ENCODE assay signal across 12 mouse cellular contexts in genomic region chr10:77729241-77729640, GRCm38 (mm10). TPM values are rescaled to one million over a fixed set of nuclear protein-coding genes. Genes with fewer than 3 reads are reported as not detected.
DNase-seq lines count a peak whose midpoint lies in the region; ATAC-seq and TF ChIP-seq lines count a peak whose summit lies in the region.
"Had no signal": no experiment of that assay in that cellular context is flagged by ENCODE, and none has a peak within 500 bp of the region (broad histone marks: within the 10 kb centered on the region; RNA-seq: fewer than 3 reads in every experiment).

No protein-coding gene starts in this region.

- H3K4me2 ChIP-seq in heart, embryonic 11.5 days = no peak overlapping the region
- H3K4me2 ChIP-seq in forebrain, embryonic 11.5 days (ENCODE audit: low read depth, low read length, severe bottlenecking) = no peak overlapping the region
- H3K4me2 ChIP-seq: limb, embryonic 13.5 days; neural tube, embryonic 13.5 days had no signal

- WGBS in heart, adult 2 months = 49% methylated on average over 4 of the region's 4 CpGs
- 42% methylated on average over 4 of the region's 4 CpGs for WGBS in heart, embryonic 11.5 days (ENCODE audit: insufficient replicate concordance)
- 63% methylated on average over 4 of the region's 4 CpGs for WGBS in forebrain, embryonic 11.5 days

- no peak for TF ChIP-seq EP300 in heart, adult 2 months (IDR thresholded peaks at IDR 0.05; ENCODE audit: insufficient read depth, low read depth, low read length)

- no peaks in the 10 kb centered on the region for H3K36me3 ChIP-seq in heart, adult 2 months (ENCODE audit: control insufficient read depth, insufficient read depth, low read length)
- no peaks in the 10 kb centered on the region for H3K36me3 ChIP-seq in heart, embryonic 11.5 days (ENCODE audit: control insufficient read depth, insufficient read depth, low read length)
- H3K36me3 ChIP-seq in testis, adult 2 months (ENCODE audit: control insufficient read depth, insufficient read depth, low read length) = no peaks in the 10 kb centered on the region
- no peaks in the 10 kb centered on the region for H3K36me3 ChIP-seq in forebrain, embryonic 11.5 days (ENCODE audit: control insufficient read depth, insufficient read depth, low read length)
- H3K36me3 ChIP-seq: limb, embryonic 13.5 days; neural tube, embryonic 13.5 days had no signal

- no peaks in the 10 kb centered on the region for H3K9me3 ChIP-seq in heart, embryonic 11.5 days (replicated peaks; ENCODE audit: control insufficient read depth, low read length)
- H3K9me3 ChIP-seq in forebrain, embryonic 11.5 days (ENCODE audit: control insufficient read depth, low read length) = no peaks in the 10 kb centered on the region
- H3K9me3 ChIP-seq: neural tube, embryonic 13.5 days had no signal

- no peaks in the 10 kb centered on the region for H3K79me2 ChIP-seq in heart, adult 2 months (replicated peaks; ENCODE audit: control insufficient read depth, insufficient read depth, low read length)

- TF ChIP-seq POLR2A in heart, adult 2 months (IDR thresholded peaks at IDR 0.05; ENCODE audit: insufficient read depth, low read depth, low read length) = no peak
- no peak for TF ChIP-seq POLR2A in testis, adult 2 months (IDR thresholded peaks at IDR 0.05; ENCODE audit: control insufficient read depth, low read depth, low read length)

- intact Hi-C loops in heart, adult 2 months (cut with DNase I) = loop anchor here (1.0 kb wide), 1 partner anchor 150 kb away; no protein-coding TSS in a partner anchor

- no peaks in the 10 kb centered on the region for H3K27me3 ChIP-seq in heart, adult 2 months (ENCODE audit: control insufficient read depth, insufficient read depth, low read length)
- H3K27me3 ChIP-seq in heart, embryonic 11.5 days (ENCODE audit: control insufficient read depth, insufficient read depth, low read length) = no peaks in the 10 kb centered on the region
- H3K27me3 ChIP-seq in testis, adult 2 months (ENCODE audit: control insufficient read depth, insufficient read depth, low read length) = no peaks in the 10 kb centered on the region
- no peaks in the 10 kb centered on the region for H3K27me3 ChIP-seq in forebrain, embryonic 11.5 days (ENCODE audit: control insufficient read depth, insufficient read depth, low read length)
- H3K27me3 ChIP-seq: limb, embryonic 13.5 days; neural tube, embryonic 13.5 days had no signal

- ATAC-seq in heart, embryonic 11.5 days (replicated peaks; ENCODE audit: insufficient number of reproducible peaks, low FRiP score, low TSS enrichment) = no peak
- ATAC-seq in inflammation-experienced regulatory T-cells, adult 6 months = no peak
- no peak for ATAC-seq in forebrain, embryonic 11.5 days (replicated peaks; ENCODE audit: low FRiP score)

- no peaks in the 10 kb centered on the region for H3K4me1 ChIP-seq in heart, adult 2 months (ENCODE audit: control insufficient read depth, insufficient read depth, low read length)
- H3K4me1 ChIP-seq in heart, embryonic 11.5 days (ENCODE audit: control insufficient read depth, insufficient read depth, low read length) = no peaks in the 10 kb centered on the region
- no peaks in the 10 kb centered on the region for H3K4me1 ChIP-seq in testis, adult 2 months (ENCODE audit: control insufficient read depth, insufficient read depth, low read length)
- no peaks in the 10 kb centered on the region for H3K4me1 ChIP-seq in forebrain, embryonic 11.5 days (replicated peaks; ENCODE audit: control insufficient read depth, insufficient read depth, low read length)
- H3K4me1 ChIP-seq: limb, embryonic 13.5 days; neural tube, embryonic 13.5 days had no signal

- no peak overlapping the region for H3K4me3 ChIP-seq in heart, adult 2 months
- no peak overlapping the region for H3K4me3 ChIP-seq in heart, embryonic 11.5 days (ENCODE audit: low read depth, low read length)
- no peak overlapping the region for H3K4me3 ChIP-seq in testis, adult 2 months (ENCODE audit: control insufficient read depth, low read depth, low read length)
- no peak overlapping the region for H3K4me3 ChIP-seq in forebrain, embryonic 11.5 days (ENCODE audit: low read depth, low read length)
- H3K4me3 ChIP-seq: limb, embryonic 13.5 days; neural tube, embryonic 13.5 days had no signal

- DNase-seq in heart, adult 2 months = no peak
- no peak for DNase-seq in testis, postnatal 14 days (ENCODE audit: low spot score)
- DNase-seq in embryo, embryonic 11 days = peak; percentile 22
- peak; percentile 57 for DNase-seq in testis, postnatal 10 days (ENCODE audit: low spot score)
- no peak for DNase-seq in forebrain, embryonic 11.5 days (ENCODE audit: low spot score)

- peak; percentile 53 for TF ChIP-seq CTCF in heart, adult 2 months (IDR thresholded peaks at IDR 0.05)
- TF ChIP-seq CTCF in testis, adult 2 months (IDR thresholded peaks at IDR 0.05; ENCODE audit: control insufficient read depth, insufficient read depth, insufficient replicate concordance, low read depth, low read length) = peak; percentile 88

- H3K27ac ChIP-seq in heart, adult 2 months = no peak overlapping the region
- H3K27ac ChIP-seq in heart, embryonic 11.5 days (ENCODE audit: low read depth, low read length) = no peak overlapping the region
- no peak overlapping the region for H3K27ac ChIP-seq in testis, adult 2 months (ENCODE audit: control insufficient read depth, insufficient read depth, low read depth, low read length)
- H3K27ac ChIP-seq in forebrain, embryonic 11.5 days (ENCODE audit: low read depth, low read length) = no peak overlapping the region
- H3K27ac ChIP-seq: limb, embryonic 13.5 days; neural tube, embryonic 13.5 days had no signal

- H3K9ac ChIP-seq in heart, adult 2 months (ENCODE audit: low read depth, low read length) = no peak overlapping the region
- no peak overlapping the region for H3K9ac ChIP-seq in heart, embryonic 11.5 days (ENCODE audit: low read depth, low read length)
- H3K9ac ChIP-seq in forebrain, embryonic 11.5 days (ENCODE audit: low read length) = no peak overlapping the region
- H3K9ac ChIP-seq: limb, embryonic 13.5 days; neural tube, embryonic 13.5 days had no signal

RNA-seq across cellular contexts. Expression of gene Gm10100, which starts 3.0 kb away (rescaled TPM):
- not detected for total RNA-seq in heart, adult 2 months (2021)
- not detected in 2 replicates for polyA plus RNA-seq in heart, adult 2 months (2012; rRNA removed)
- polyA plus RNA-seq in heart, embryonic 11.5 days (2014; fragmentation: Nextera tagmentation; extraction: Ambion mirVana) = not detected in 2 replicates
- not detected in 2 replicates for polyA plus RNA-seq in testis, adult 2 months (2012; rRNA removed)
- not detected for polyA plus RNA-seq in inflammation-experienced regulatory T-cells, adult 6 months (2017; shearing (Covaris generic))
- not detected in 2 replicates for polyA plus RNA-seq in forebrain, embryonic 11.5 days (2014; fragmentation: Nextera tagmentation; extraction: Ambion mirVana)
- polyA plus RNA-seq: embryonic facial prominence, embryonic 14.5 days; heart, embryonic 14.5 days; limb, embryonic 13.5 days; neural tube, embryonic 13.5 days had no signal

RNA-seq across cellular contexts. Expression of gene Krtap12-1, which starts 8.8 kb away (rescaled TPM):
- total RNA-seq in heart, adult 2 months (2021) = not detected
- polyA plus RNA-seq in heart, adult 2 months (2012; rRNA removed) = not detected in 2 replicates
- polyA plus RNA-seq in heart, embryonic 11.5 days (2014; fragmentation: Nextera tagmentation; extraction: Ambion mirVana) = not detected in 2 replicates
- not detected in 2 replicates for polyA plus RNA-seq in testis, adult 2 months (2012; rRNA removed)
- not detected for polyA plus RNA-seq in inflammation-experienced regulatory T-cells, adult 6 months (2017; shearing (Covaris generic))
- not detected in 2 replicates for polyA plus RNA-seq in forebrain, embryonic 11.5 days (2014; fragmentation: Nextera tagmentation; extraction: Ambion mirVana)
- polyA plus RNA-seq: embryonic facial prominence, embryonic 14.5 days; heart, embryonic 14.5 days; neural tube, embryonic 13.5 days had no signal

RNA-seq across cellular contexts. Expression of gene Gm18596, which starts 13.2 kb away (rescaled TPM):
- total RNA-seq in heart, adult 2 months (2021) = not detected
- not detected in 2 replicates for polyA plus RNA-seq in heart, adult 2 months (2012; rRNA removed)
- not detected in 2 replicates for polyA plus RNA-seq in heart, embryonic 11.5 days (2014; fragmentation: Nextera tagmentation; extraction: Ambion mirVana)
- not detected in 2 replicates for polyA plus RNA-seq in testis, adult 2 months (2012; rRNA removed)
- polyA plus RNA-seq in inflammation-experienced regulatory T-cells, adult 6 months (2017; shearing (Covaris generic)) = not detected
- polyA plus RNA-seq in forebrain, embryonic 11.5 days (2014; fragmentation: Nextera tagmentation; extraction: Ambion mirVana) = not detected in 2 replicates
- polyA plus RNA-seq: embryonic facial prominence, embryonic 14.5 days; heart, embryonic 14.5 days; limb, embryonic 13.5 days; neural tube, embryonic 13.5 days had no signal

RNA-seq across cellular contexts. Expression of gene Gm10142, which starts 13.6 kb away (rescaled TPM):
- not detected for total RNA-seq in heart, adult 2 months (2021)
- not detected in 2 replicates for polyA plus RNA-seq in heart, adult 2 months (2012; rRNA removed)
- polyA plus RNA-seq in heart, embryonic 11.5 days (2014; fragmentation: Nextera tagmentation; extraction: Ambion mirVana) = not detected in 2 replicates
- polyA plus RNA-seq in testis, adult 2 months (2012; rRNA removed) = not detected in 2 replicates
- polyA plus RNA-seq in inflammation-experienced regulatory T-cells, adult 6 months (2017; shearing (Covaris generic)) = not detected
- polyA plus RNA-seq in forebrain, embryonic 11.5 days (2014; fragmentation: Nextera tagmentation; extraction: Ambion mirVana) = not detected in 2 replicates
- polyA plus RNA-seq: embryonic facial prominence, embryonic 14.5 days; heart, embryonic 14.5 days; limb, embryonic 13.5 days; neural tube, embryonic 13.5 days had no signal

RNA-seq across cellular contexts. Expression of gene Gm10024, which starts 18.0 kb away (rescaled TPM):
- not detected for total RNA-seq in heart, adult 2 months (2021)
- polyA plus RNA-seq in heart, adult 2 months (2012; rRNA removed) = not detected in 2 replicates
- not detected in 2 replicates for polyA plus RNA-seq in heart, embryonic 11.5 days (2014; fragmentation: Nextera tagmentation; extraction: Ambion mirVana)
- not detected in 2 replicates for polyA plus RNA-seq in testis, adult 2 months (2012; rRNA removed)
- polyA plus RNA-seq in inflammation-experienced regulatory T-cells, adult 6 months (2017; shearing (Covaris generic)) = not detected
- not detected in 2 replicates for polyA plus RNA-seq in forebrain, embryonic 11.5 days (2014; fragmentation: Nextera tagmentation; extraction: Ambion mirVana)
- polyA plus RNA-seq: heart, embryonic 14.5 days; limb, embryonic 13.5 days; neural tube, embryonic 13.5 days had no signal

Comparison
In these comparisons a context has a peak if more than half of its experiments do, and no peak if none do; other contexts are left out.
1. DNase-seq: peak in embryo, embryonic 11 days (single experiment) and testis, postnatal 10 days (single experiment); none in heart, adult 2 months (0 of 2), testis, postnatal 14 days (single experiment) and forebrain, embryonic 11.5 days (single experiment).